Mouse (Mus musculus): Measurements from ENCODE around the gene Fras1.

- TF ChIP-seq E2F4 (IDR thresholded peaks at IDR 0.05; ENCODE audit: insufficient replicate concordance, low read depth, low read length) = no peak
- no peak for TF ChIP-seq RCOR1 (conservative IDR thresholded peaks at IDR 0.05; ENCODE audit: low read depth, low read length)
- no peak for TF ChIP-seq TBP (conservative IDR thresholded peaks at IDR 0.05; ENCODE audit: low read depth, low read length)
- no peak for TF ChIP-seq NELFE (IDR thresholded peaks at IDR 0.05; ENCODE audit: low read depth, low read length)
These were observed 343.9 kb downstream of the Fras1 start for GRCm38 (mm10) chr5:96717690-96718089.
